Mouse (Mus musculus) testis, adult 2 months (tissue): ENCODE results near the gene Oas1c.

Experiments
- CTCF ChIP-seq: fragments of 200-500 bp; IDR thresholded peaks from 2 replicates; pipeline ENCODE4 v1.5.1; 2012; ENCODE audit warnings: low read depth, mild to moderate bottlenecking, inconsistent platforms, low read length, moderate library complexity; ENCODE audit not compliant: control insufficient read depth, insufficient read depth, insufficient replicate concordance
- POLR2A ChIP-seq: fragments of 200-500 bp; IDR thresholded peaks from 2 replicates; pipeline ENCODE4 v1.6.1; 2012; ENCODE audit warnings: low read depth, mild to moderate bottlenecking, inconsistent platforms, low read length, moderate library complexity; ENCODE audit not compliant: control insufficient read depth

DNA sequence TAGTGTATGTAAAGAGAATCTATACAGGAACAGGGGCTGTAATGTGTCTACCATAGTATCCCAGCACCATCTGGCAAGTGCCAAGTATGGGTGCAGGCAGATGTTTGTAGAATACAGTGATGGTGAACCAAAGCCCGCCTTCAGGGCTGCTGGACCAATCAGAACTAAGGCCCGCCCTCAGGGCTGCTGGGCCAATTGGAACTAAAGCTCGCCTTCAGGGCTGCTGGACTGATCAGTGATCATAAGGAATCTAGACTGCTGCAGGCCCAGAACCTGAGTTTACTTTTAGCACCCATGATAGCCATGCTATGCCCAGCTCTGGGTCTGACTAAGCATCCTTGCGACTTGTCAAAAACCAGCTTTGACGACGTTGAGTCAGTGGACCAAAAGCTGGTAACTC is 50.4 kb downstream of the Oas1c start:
- TF ChIP-seq CTCF, result no peak
- TF ChIP-seq POLR2A, result no peak
